Mouse (Mus musculus) hindbrain, embryonic 15.5 days (tissue): ENCODE data around the gene Eif3m. TPM values are rescaled to one million over a fixed set of nuclear protein-coding genes. Genes with fewer than 3 reads are reported as not detected.
"Not testable (repeated sequence)": the region's sequence is repeated elsewhere in the genome, so short reads cannot be mapped to it uniquely, and the experiment has no call there.

Source experiments
- ATAC-seq: fragments of 200-750 bp; cut with Nextera tagmentation; 2 replicates; pipeline ENCODE4 v1.8.0; 2017; ENCODE audit warnings: low read depth, moderate number of reproducible peaks, moderate TSS enrichment; ENCODE audit not compliant: low FRiP score
- H3K27ac ChIP-seq: fragments of 300-500 bp; sonication (generic); replicated peaks from 2 replicates; pipeline ENCODE4 v1.5.1; 2015; ENCODE audit warnings: mild to moderate bottlenecking, inconsistent platforms
- H3K27me3 ChIP-seq: fragments of 300-500 bp; sonication (generic); 2 replicates; pipeline ENCODE4 v1.6.1; 2015; ENCODE audit warnings: control low read depth, inconsistent platforms
- H3K36me3 ChIP-seq: fragments of 300-500 bp; sonication (generic); 2 replicates; pipeline ENCODE4 v1.6.1; 2015; ENCODE audit warnings: control low read depth, inconsistent platforms
- H3K4me1 ChIP-seq: fragments of 300-500 bp; sonication (generic); replicated peaks from 2 replicates; pipeline ENCODE4 v1.6.1; 2015; ENCODE audit warnings: control low read depth, inconsistent platforms
- H3K4me2 ChIP-seq: fragments of 300-500 bp; sonication (generic); 2 replicates; pipeline ENCODE4 v1.6.1; 2015; ENCODE audit warnings: moderate library complexity, mild to moderate bottlenecking, inconsistent platforms
- H3K4me3 ChIP-seq: fragments of 300-500 bp; sonication (generic); 2 replicates; pipeline ENCODE4 v1.5.1; 2015; ENCODE audit warnings: mild to moderate bottlenecking, inconsistent platforms
- H3K9ac ChIP-seq: fragments of 300-500 bp; sonication (generic); 2 replicates; pipeline ENCODE4 v1.6.1; 2015; ENCODE audit warnings: inconsistent platforms
- H3K9me3 ChIP-seq: fragments of 300-500 bp; sonication (generic); 2 replicates; pipeline ENCODE4 v1.6.1; 2016; ENCODE audit warnings: control low read depth, inconsistent platforms
- WGBS: fragments of 180-500 bp; shearing (Covaris S2); methylation state at CpG from one replicate; pipeline ENCODE4 v1.1.7; 2015; 5-methylcytosine and 5-hydroxymethylcytosine counted together
- polyA plus RNA-seq: library from polyadenylated mRNA; unstranded; fragments of >200 nt; fragmentation: Nextera tagmentation; extraction: Ambion mirVana; gene quantifications from 2 replicates; pipeline ENCODE4 v1.2.1, GENCODE M21; 2015

Eif3m gene
- polyA plus RNA-seq, 1 experiment from 2014 or later = 159 TPM

GRCm38 (mm10) chr2:105030505-105030904 is 13.6 kb upstream of the Eif3m start:
- H3K27me3 ChIP-seq = no peaks in the 10 kb centered on the region
- 87% methylated on average over 5 of the region's 5 CpGs for WGBS
- H3K4me2 ChIP-seq = no peak overlapping the region
- no peak overlapping the region for H3K27ac ChIP-seq
- H3K4me1 ChIP-seq = no peaks in the 10 kb centered on the region
- H3K9ac ChIP-seq = no peak overlapping the region
- H3K36me3 ChIP-seq = no peaks in the 10 kb centered on the region
- no peaks in the 10 kb centered on the region for H3K9me3 ChIP-seq
- ATAC-seq = no peak
- no peak overlapping the region for H3K4me3 ChIP-seq

GRCm38 (mm10) chr2:105028806-105029205 is 11.9 kb upstream of the Eif3m start:
- no peaks in the 10 kb centered on the region for H3K36me3 ChIP-seq
- ATAC-seq = no peak
- H3K9me3 ChIP-seq = no peaks in the 10 kb centered on the region
- WGBS = 73% methylated on average over 5 of the region's 5 CpGs
- no peak overlapping the region for H3K9ac ChIP-seq
- no peaks in the 10 kb centered on the region for H3K27me3 ChIP-seq
- no peak overlapping the region for H3K4me3 ChIP-seq
- no peak overlapping the region for H3K4me2 ChIP-seq
- no peaks in the 10 kb centered on the region for H3K4me1 ChIP-seq
- H3K27ac ChIP-seq = no peak overlapping the region

GRCm38 (mm10) chr2:105026950-105027695 is 10.2 kb upstream of the Eif3m start:
- no peaks in the 10 kb centered on the region for H3K27me3 ChIP-seq
- WGBS = 86% methylated on average over 22 of the region's 22 CpGs
- H3K36me3 ChIP-seq = no peaks in the 10 kb centered on the region
- H3K4me1 ChIP-seq = no peaks in the 10 kb centered on the region
- no peaks in the 10 kb centered on the region for H3K9me3 ChIP-seq
- no peak overlapping the region for H3K27ac ChIP-seq
- H3K9ac ChIP-seq = no peak overlapping the region
- ATAC-seq = no peak
- no peak overlapping the region for H3K4me2 ChIP-seq
- H3K4me3 ChIP-seq = no peak overlapping the region

- not testable (repeated sequence) for H3K4me1 ChIP-seq, H3K27me3 ChIP-seq, H3K9ac ChIP-seq, H3K9me3 ChIP-seq, H3K4me2 ChIP-seq, ATAC-seq, H3K27ac ChIP-seq, H3K36me3 ChIP-seq, H3K4me3 ChIP-seq
- WGBS = 79% methylated on average over 12 of the region's 12 CpGs
Observed at GRCm38 (mm10) chr2:105025610-105026009, 8.7 kb upstream of the Eif3m start.

GRCm38 (mm10) chr2:105023815-105024214 is 6.9 kb upstream of the Eif3m start:
- no peaks in the 10 kb centered on the region for H3K4me1 ChIP-seq
- no peak overlapping the region for H3K27ac ChIP-seq
- H3K27me3 ChIP-seq = no peaks in the 10 kb centered on the region
- no peaks in the 10 kb centered on the region for H3K36me3 ChIP-seq
- H3K9ac ChIP-seq = no peak overlapping the region
- ATAC-seq = no peak
- H3K4me2 ChIP-seq = no peak overlapping the region
- 78% methylated on average over 4 of the region's 4 CpGs for WGBS
- H3K9me3 ChIP-seq = no peaks in the 10 kb centered on the region
- no peak overlapping the region for H3K4me3 ChIP-seq

- no peak for ATAC-seq
- Histone ChIP-seq H3K4me1 (no peaks in the 10 kb centered on the region), H3K9ac (no peak overlapping the region), H3K27me3 (no peaks in the 10 kb centered on the region), H3K4me2 (no peak overlapping the region), H3K27ac (no peak overlapping the region), H3K4me3 (no peak overlapping the region), H3K36me3 (no peaks in the 10 kb centered on the region), H3K9me3 (no peaks in the 10 kb centered on the region)
- 84% methylated on average over 6 of the region's 6 CpGs for WGBS
Observed at GRCm38 (mm10) chr2:105023031-105023615, 6.2 kb upstream of the Eif3m start.

GRCm38 (mm10) chr2:105021836-105022235 is 5.0 kb upstream of the Eif3m start:
- peaks cover 6% of the 10 kb centered on the region; the same call in 1 of the 2 replicates for H3K4me1 ChIP-seq
- H3K27me3 ChIP-seq = no peaks in the 10 kb centered on the region
- no peaks in the 10 kb centered on the region for H3K9me3 ChIP-seq
- no peak for ATAC-seq
- whole genome bisulfite sequencing = 94% methylated on average over 2 of the region's 2 CpGs
- H3K4me3 ChIP-seq = no peak overlapping the region
- no peak overlapping the region for H3K27ac ChIP-seq
- H3K9ac ChIP-seq = no peak overlapping the region
- H3K4me2 ChIP-seq = no peak overlapping the region
- no peaks in the 10 kb centered on the region for H3K36me3 ChIP-seq

- H3K36me3 ChIP-seq = no peaks in the 10 kb centered on the region
- WGBS = 76% methylated on average over 12 of the region's 12 CpGs
- ATAC-seq = no peak
Observed at GRCm38 (mm10) chr2:105021256-105021655, 4.4 kb upstream of the Eif3m start.

GRCm38 (mm10) chr2:105019457-105019856 is 2.6 kb upstream of the Eif3m start:
- 92% methylated on average over 1 of the region's 1 CpGs for WGBS
- Histone ChIP-seq H3K4me1 (peaks cover 18% of the 10 kb centered on the region), H3K27me3 (no peaks in the 10 kb centered on the region), H3K4me3 (no peak overlapping the region), H3K36me3 (no peaks in the 10 kb centered on the region), H3K4me2 (no peak overlapping the region), H3K9ac (no peak overlapping the region), H3K9me3 (no peaks in the 10 kb centered on the region), H3K27ac (no peak overlapping the region)
- ATAC-seq = no peak

More at GRCm38 (mm10) chr2:105021256-105021655, 4.4 kb upstream of the Eif3m start:
- Histone ChIP-seq H3K9ac (no peak overlapping the region), H3K4me2 (no peak overlapping the region), H3K4me3 (no peak overlapping the region), H3K27me3 (no peaks in the 10 kb centered on the region), H3K4me1 (peaks cover 6% of the 10 kb centered on the region; the same call in 1 of the 2 replicates), H3K9me3 (no peaks in the 10 kb centered on the region), H3K27ac (no peak overlapping the region)

GRCm38 (mm10) chr2:105017802-105018201 is 922 bp upstream of the Eif3m start:
- Histone ChIP-seq H3K27me3 (no peaks in the 10 kb centered on the region), H3K4me3 (0 out of 2 replicates have a peak overlapping the region, but pooled peaks have one; percentile 75), H3K4me1 (peaks cover 18% of the 10 kb centered on the region), H3K36me3 (peaks cover 6% of the 10 kb centered on the region), H3K9ac (no peak overlapping the region), H3K9me3 (no peaks in the 10 kb centered on the region), H3K27ac (no peak overlapping the region), H3K4me2 (peak overlapping the region; percentile 83; the same call in 1 of the 2 replicates)
- 79% methylated on average over 3 of the region's 3 CpGs for WGBS
- ATAC-seq = no peak

- Histone ChIP-seq H3K4me2 (peak overlapping the region; percentile 83), H3K9me3 (no peaks in the 10 kb centered on the region)
- WGBS = under 1% methylated on average over 43 of the region's 43 CpGs
Observed at GRCm38 (mm10) chr2:105016192-105016966, 501 bp downstream of the Eif3m start.

GRCm38 (mm10) chr2:105007236-105007635 is 9.6 kb downstream of the Eif3m start:
- no peaks in the 10 kb centered on the region for H3K9me3 ChIP-seq
- no peaks in the 10 kb centered on the region for H3K27me3 ChIP-seq
- peaks cover 69% of the 10 kb centered on the region for H3K36me3 ChIP-seq
- H3K4me3 ChIP-seq = no peak overlapping the region
- H3K4me2 ChIP-seq = no peak overlapping the region
- H3K4me1 ChIP-seq = no peaks in the 10 kb centered on the region
- no peak for ATAC-seq
- H3K9ac ChIP-seq = no peak overlapping the region
- no peak overlapping the region for H3K27ac ChIP-seq

More at GRCm38 (mm10) chr2:105016192-105016966, 501 bp downstream of the Eif3m start:
- no peaks in the 10 kb centered on the region for H3K27me3 ChIP-seq
- peaks cover 18% of the 10 kb centered on the region for H3K4me1 ChIP-seq
- H3K4me3 ChIP-seq = peak overlapping the region; percentile 75
- peak; percentile 92 for ATAC-seq
- peak overlapping the region; percentile 76 for H3K9ac ChIP-seq
- peaks cover 18% of the 10 kb centered on the region for H3K36me3 ChIP-seq
- peak overlapping the region; percentile 81 for H3K27ac ChIP-seq
